Mouse (Mus musculus) ES-E14 (cell line): ENCODE data around the gene Rpa1.

Experiments used
- HCFC1 ChIP-seq: IDR thresholded peaks from 2 replicates; pipeline ENCODE4 v1.6.1; 2012; ENCODE audit warnings: low read length, inconsistent platforms, borderline replicate concordance; ENCODE audit not compliant: insufficient read depth
- MAFK ChIP-seq: IDR thresholded peaks from 2 replicates; pipeline ENCODE4 v1.6.1; 2014; ENCODE audit warnings: mild to moderate bottlenecking, low read depth, low read length, inconsistent platforms; ENCODE audit not compliant: insufficient read depth
- ZC3H11A ChIP-seq: IDR thresholded peaks from 2 replicates; pipeline ENCODE4 v1.6.1; 2012; ENCODE audit warnings: low read depth, mild to moderate bottlenecking, inconsistent platforms, low read length, borderline replicate concordance
- ZNF384 ChIP-seq: IDR thresholded peaks from 2 replicates; pipeline ENCODE4 v1.6.1; 2012; ENCODE audit warnings: low read depth, low read length, inconsistent platforms

GRCm38 (mm10) chr11:75344163-75344562 is 4.0 kb downstream of the Rpa1 start:
- TF ChIP-seq HCFC1 (no peak), ZNF384 (peak; percentile 82), ZC3H11A (no peak), MAFK (no peak)
